Mouse (Mus musculus) kidney, adult 2 months (tissue): ENCODE results near the gene Hps1.

Experiments used
- CTCF ChIP-seq: fragments of 200-500 bp; conservative IDR thresholded peaks from 2 replicates; pipeline ENCODE4 v1.5.1; 2011; ENCODE audit warnings: low read depth, mild to moderate bottlenecking, control low read depth, low read length, moderate library complexity, mixed read lengths; ENCODE audit not compliant: insufficient read depth, insufficient read length
- POLR2A ChIP-seq: fragments of 200-500 bp; IDR thresholded peaks from one replicate; pipeline ENCODE4 v1.6.1; 2011; ENCODE audit warnings: low read depth, low read length, control low read depth

DNA sequence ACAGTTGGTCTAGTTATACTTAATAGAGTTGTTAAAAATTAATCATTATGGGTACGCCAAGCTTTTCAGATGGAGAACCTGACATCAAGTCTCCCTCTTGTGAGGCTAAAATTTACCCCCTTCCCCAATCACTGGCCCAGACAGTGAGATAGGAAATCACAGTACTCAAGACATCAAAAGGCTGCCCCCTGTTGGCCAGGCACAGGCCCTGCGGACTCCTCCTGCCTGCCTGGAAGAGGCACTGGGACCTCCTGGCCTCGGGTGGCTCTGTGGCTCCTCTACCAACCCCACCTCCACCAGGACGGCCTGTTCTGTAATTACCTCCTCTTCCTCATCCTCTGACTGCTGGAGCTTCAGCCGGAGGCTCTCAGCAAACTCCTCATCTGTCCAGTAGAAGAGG is 2.0 kb downstream of the Hps1 start:
- peak; percentile 48; the same call in 1 of the 2 replicates for TF ChIP-seq CTCF
- no peak for TF ChIP-seq POLR2A
